ENCODE assay signal across 8 mouse cellular contexts in the genomic region with DNA sequence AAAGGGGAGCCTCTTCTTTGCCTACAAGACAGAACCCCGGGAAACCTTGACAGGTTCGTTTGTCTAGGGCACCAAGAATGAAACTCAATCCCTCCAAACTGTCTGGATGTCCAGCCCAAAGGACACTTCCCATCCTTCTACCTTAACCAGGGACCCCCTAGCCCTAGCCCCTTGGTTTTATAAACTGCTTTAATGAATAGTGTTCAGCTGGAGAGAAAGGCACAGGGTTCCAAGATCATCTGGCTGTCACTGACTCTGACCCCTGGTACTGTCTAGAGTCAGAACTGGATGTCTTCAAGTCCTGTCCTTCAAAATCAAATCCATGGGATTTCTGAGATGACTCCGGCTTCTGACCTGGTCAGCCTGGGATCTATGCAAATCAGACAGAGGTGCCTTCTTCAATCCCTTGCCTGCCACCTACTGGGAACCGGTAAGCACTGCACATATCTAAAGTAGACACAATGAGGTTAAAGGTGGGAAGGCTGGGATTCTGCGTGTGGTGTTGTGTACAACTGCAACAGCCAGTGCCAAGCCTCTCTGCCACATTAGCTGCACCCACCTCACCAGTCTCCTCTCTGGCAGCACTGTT. TPM values are rescaled to one million over a fixed set of nuclear protein-coding genes. Genes with fewer than 3 reads are reported as not detected.
A peak's percentile ranks its signal among the peaks of the same experiment; 100 is the strongest.
DNase-seq lines count a peak whose midpoint lies in the region; ATAC-seq and TF ChIP-seq lines count a peak whose summit lies in the region.

No protein-coding gene starts in this region.

- no peak overlapping the region for H3K4me3 ChIP-seq in kidney, embryonic 15.5 days (replicated peaks)
- no peak overlapping the region for H3K4me3 ChIP-seq in embryonic facial prominence, embryonic 14.5 days (ENCODE audit: low read depth, low read length)
- no peak overlapping the region for H3K4me3 ChIP-seq in hindbrain, embryonic 11.5 days (ENCODE audit: low read depth, low read length)
- no peak overlapping the region for H3K4me3 ChIP-seq in midbrain, embryonic 10.5 days
- H3K4me3 ChIP-seq in small intestine, adult 2 months (ENCODE audit: low read depth, low read length), result no peak overlapping the region

- no peaks in the 10 kb centered on the region for H3K9me3 ChIP-seq in kidney, embryonic 15.5 days (replicated peaks)
- no peaks in the 10 kb centered on the region for H3K9me3 ChIP-seq in embryonic facial prominence, embryonic 14.5 days (ENCODE audit: control insufficient read depth, low read length)
- H3K9me3 ChIP-seq in hindbrain, embryonic 11.5 days (ENCODE audit: control insufficient read depth, low read length), result no peaks in the 10 kb centered on the region
- no peaks in the 10 kb centered on the region for H3K9me3 ChIP-seq in midbrain, embryonic 10.5 days (replicated peaks)

- H3K27ac ChIP-seq in kidney, embryonic 15.5 days, result no peak overlapping the region
- no peak overlapping the region for H3K27ac ChIP-seq in embryonic facial prominence, embryonic 14.5 days (replicated peaks; ENCODE audit: low read depth, low read length)
- H3K27ac ChIP-seq in hindbrain, embryonic 11.5 days (ENCODE audit: low read depth, low read length), result no peak overlapping the region
- H3K27ac ChIP-seq in midbrain, embryonic 10.5 days (replicated peaks), result no peak overlapping the region
- H3K27ac ChIP-seq in small intestine, adult 2 months (ENCODE audit: insufficient read depth, low read depth, low read length), result no peak overlapping the region

- 15% methylated on average over 5 of the region's 5 CpGs for WGBS in kidney, embryonic 15.5 days
- 18% methylated on average over 5 of the region's 5 CpGs for WGBS in embryonic facial prominence, embryonic 14.5 days
- 29% methylated on average over 5 of the region's 5 CpGs for WGBS in hindbrain, embryonic 11.5 days
- WGBS in midbrain, embryonic 10.5 days, result 28% methylated on average over 5 of the region's 5 CpGs
- 17% methylated on average over 5 of the region's 5 CpGs for WGBS in small intestine, adult 2 months

- no peak for ATAC-seq in kidney, embryonic 15.5 days (replicated peaks; ENCODE audit: low FRiP score)
- no peak; the same call in 1 of the 2 replicates for ATAC-seq in embryonic facial prominence, embryonic 14.5 days (ENCODE audit: low read depth)
- ATAC-seq in hindbrain, embryonic 11.5 days (ENCODE audit: low FRiP score), result peak; percentile 43; the same call in 1 of the 2 replicates

- no peaks in the 10 kb centered on the region for H3K36me3 ChIP-seq in kidney, embryonic 15.5 days
- no peaks in the 10 kb centered on the region for H3K36me3 ChIP-seq in embryonic facial prominence, embryonic 14.5 days (ENCODE audit: control insufficient read depth, insufficient read depth, low read length)
- H3K36me3 ChIP-seq in hindbrain, embryonic 11.5 days (ENCODE audit: control insufficient read depth, insufficient read depth, low read length), result no peaks in the 10 kb centered on the region
- no peaks in the 10 kb centered on the region for H3K36me3 ChIP-seq in midbrain, embryonic 10.5 days
- no peaks in the 10 kb centered on the region for H3K36me3 ChIP-seq in small intestine, adult 2 months (ENCODE audit: control insufficient read depth, insufficient read depth, low read length)

- no peak overlapping the region for H3K4me2 ChIP-seq in kidney, embryonic 15.5 days
- H3K4me2 ChIP-seq in embryonic facial prominence, embryonic 14.5 days (ENCODE audit: low read depth, low read length), result no peak overlapping the region
- H3K4me2 ChIP-seq in hindbrain, embryonic 11.5 days (replicated peaks; ENCODE audit: low read depth, low read length), result no peak overlapping the region

- TF ChIP-seq POLR2A in small intestine, adult 2 months (IDR thresholded peaks at IDR 0.05; ENCODE audit: low read depth, low read length), result no peak

- peak; percentile 73 for DNase-seq in kidney, adult 18-20 months
- peak; percentile 63 to 78 for DNase-seq in adrenal gland, postnatal 36 days
- DNase-seq in embryonic facial prominence, embryonic 14.5 days (ENCODE audit: low spot score), result peak; percentile 56
- DNase-seq in hindbrain, embryonic 11.5 days (ENCODE audit: low spot score), result peak; percentile 82
- DNase-seq in layer of hippocampus, postnatal 14 days (ENCODE audit: low spot score in 2 of 2), result peak; percentile 63 to 66
- DNase-seq in midbrain, embryonic 10.5 days (ENCODE audit: low spot score), result peak; percentile 69

- peaks cover 21% of the 10 kb centered on the region for H3K27me3 ChIP-seq in kidney, embryonic 15.5 days
- no peaks in the 10 kb centered on the region; the same call in none of the 2 replicates for H3K27me3 ChIP-seq in embryonic facial prominence, embryonic 14.5 days (replicated peaks; ENCODE audit: control insufficient read depth, insufficient read depth, low read length)
- H3K27me3 ChIP-seq in hindbrain, embryonic 11.5 days (ENCODE audit: control insufficient read depth, insufficient read depth, low read length), result no peaks in the 10 kb centered on the region
- H3K27me3 ChIP-seq in midbrain, embryonic 10.5 days (ENCODE audit: low read depth, poor library complexity, severe bottlenecking), result peaks cover 13% of the 10 kb centered on the region
- no peaks in the 10 kb centered on the region for H3K27me3 ChIP-seq in small intestine, adult 2 months (ENCODE audit: control insufficient read depth, insufficient read depth, low read length)

- peak; percentile 67; the same call in 1 of the 2 replicates for TF ChIP-seq CTCF in small intestine, adult 2 months (IDR thresholded peaks at IDR 0.05; ENCODE audit: extremely low read depth, insufficient read length, insufficient replicate concordance, low read depth, low read length)

- H3K9ac ChIP-seq in kidney, embryonic 15.5 days, result no peak overlapping the region
- H3K9ac ChIP-seq in embryonic facial prominence, embryonic 14.5 days (ENCODE audit: low read depth, low read length), result no peak overlapping the region
- no peak overlapping the region for H3K9ac ChIP-seq in hindbrain, embryonic 11.5 days (ENCODE audit: low read depth, low read length)

- H3K4me1 ChIP-seq in kidney, embryonic 15.5 days, result peaks cover 12% of the 10 kb centered on the region; the same call in 1 of the 2 replicates
- peaks cover 10% of the 10 kb centered on the region; the same call in 1 of the 2 replicates for H3K4me1 ChIP-seq in embryonic facial prominence, embryonic 14.5 days (ENCODE audit: control insufficient read depth, insufficient read depth, low read length)
- no peaks in the 10 kb centered on the region for H3K4me1 ChIP-seq in hindbrain, embryonic 11.5 days (replicated peaks; ENCODE audit: control insufficient read depth, insufficient read depth, low read length)
- H3K4me1 ChIP-seq in midbrain, embryonic 10.5 days, result peaks cover 15% of the 10 kb centered on the region
- H3K4me1 ChIP-seq in small intestine, adult 2 months (ENCODE audit: control insufficient read depth, insufficient read depth, insufficient read length, low read length), result no peaks in the 10 kb centered on the region

RNA-seq across cellular contexts. Expression of gene Aipl1, which starts 13.0 kb away (rescaled TPM):
- 0.30 and 0.38 TPM in 2 replicates for polyA plus RNA-seq in kidney, embryonic 15.5 days (2015; fragmentation: Nextera tagmentation; extraction: Ambion mirVana)
- not detected for total RNA-seq in adrenal gland, postnatal 36 days (2021)
- 0.11 and 0.42 TPM in 2 replicates for polyA plus RNA-seq in embryonic facial prominence, embryonic 14.5 days (2014; fragmentation: Nextera tagmentation; extraction: Ambion mirVana)
- polyA plus RNA-seq in hindbrain, embryonic 11.5 days (2014; fragmentation: Nextera tagmentation; extraction: Ambion mirVana), result not detected in 2 replicates
- total RNA-seq in layer of hippocampus, postnatal 14 days (2021), result under 1 TPM in 1 of 2 experiments, not detected in 1; 0.14 TPM
- 0.67 and 0.97 TPM in 2 replicates for polyA plus RNA-seq in midbrain, embryonic 10.5 days (2016; fragmentation: Nextera tagmentation; extraction: Ambion mirVana)
- polyA plus RNA-seq in small intestine, adult 2 months (2012; rRNA removed), result 0.11 and 0.14 TPM in 2 replicates

RNA-seq across cellular contexts. Expression of gene Pimreg, which starts 17.5 kb away (rescaled TPM):
- 122 and 131 TPM in 2 replicates for polyA plus RNA-seq in kidney, embryonic 15.5 days (2015; fragmentation: Nextera tagmentation; extraction: Ambion mirVana)
- total RNA-seq in adrenal gland, postnatal 36 days (2021), result 1 to 10 TPM; 3.6 to 5.1 TPM
- polyA plus RNA-seq in embryonic facial prominence, embryonic 14.5 days (2014; fragmentation: Nextera tagmentation; extraction: Ambion mirVana), result 77.9 and 92.6 TPM in 2 replicates
- polyA plus RNA-seq in hindbrain, embryonic 11.5 days (2014; fragmentation: Nextera tagmentation; extraction: Ambion mirVana), result 158 and 171 TPM in 2 replicates
- total RNA-seq in layer of hippocampus, postnatal 14 days (2021), result 1 to 10 TPM; 2.4 to 3.0 TPM
- polyA plus RNA-seq in midbrain, embryonic 10.5 days (2016; fragmentation: Nextera tagmentation; extraction: Ambion mirVana), result 251 and 280 TPM in 2 replicates
- polyA plus RNA-seq in small intestine, adult 2 months (2012; rRNA removed), result 0.81 and 1.4 TPM in 2 replicates

Comparison
In these comparisons a context has a peak if more than half of its experiments do, and no peak if none do; other contexts are left out.
1. RNA of gene Pimreg, which starts 17.5 kb away (polyA plus RNA-seq): 251 to 280 TPM in midbrain, embryonic 10.5 days, 158 to 171 TPM in hindbrain, embryonic 11.5 days, 122 to 131 TPM in kidney, embryonic 15.5 days and 77.9 to 92.6 TPM in embryonic facial prominence, embryonic 14.5 days; 0.81 to 1.4 TPM in small intestine, adult 2 months; every median in the first group is over 10 times any median in the second.
2. Peak in every context shown above with its lines, with median percentiles within 50 percentile points of each other: DNase-seq.